Mouse (Mus musculus) left cerebral cortex, adult 8-10 months (tissue): ENCODE data around the gene Slc43a3. TPM values are rescaled to one million over a fixed set of nuclear protein-coding genes. Genes with fewer than 3 reads are reported as not detected.
"Not testable (repeated sequence)": the region's sequence is repeated elsewhere in the genome, so short reads cannot be mapped to it uniquely, and the experiment has no call there.

Experiments
- DNase-seq, 2 experiments: peaks; one replicate each; pipeline ENCODE4 v3.0.0; 2022; ENCODE audit warnings: low spot score in 2 of 2
- total RNA-seq, 4 experiments: library from RNA; stranded (reverse); gene quantifications; 2 replicates each; pipeline ENCODE4 v1.2.4; 2022

Gene Slc43a3
- total RNA-seq, result 1 to 10 TPM in 3 of 4 experiments, under 1 TPM in 1; 0.49 to 1.2 (median 1.0) TPM

GRCm38 (mm10) chr2:84936474-84937429, at the start of gene Slc43a3:
Slc43a3 (plus strand) TSS chr2:84936579.
- no peak for DNase-seq

- no peak for DNase-seq
Observed at GRCm38 (mm10) chr2:84886821-84887281, 49.5 kb upstream of the Slc43a3 start.

GRCm38 (mm10) chr2:84887411-84888271, 48.7 kb upstream of the Slc43a3 start:
- peak in 1 of 2 experiments; percentile 63 for DNase-seq

GRCm38 (mm10) chr2:84888657-84889315, 47.6 kb upstream of the Slc43a3 start:
- DNase-seq, result peak in 1 of 2 experiments; percentile 66

- DNase-seq, result peak in 1 of 2 experiments; percentile 63
Observed at GRCm38 (mm10) chr2:84889316-84890044, 46.9 kb upstream of the Slc43a3 start.

- DNase-seq, result peak in 1 of 2 experiments; percentile 64
Observed at GRCm38 (mm10) chr2:84890045-84890340, 46.4 kb upstream of the Slc43a3 start.

- DNase-seq, result no peak
Observed at GRCm38 (mm10) chr2:84893359-84893758, 43.0 kb upstream of the Slc43a3 start.

GRCm38 (mm10) chr2:84895495-84896198, 40.7 kb upstream of the Slc43a3 start:
- no peak for DNase-seq

GRCm38 (mm10) chr2:84896686-84897085, 39.7 kb upstream of the Slc43a3 start:
- not testable (repeated sequence) for DNase-seq

- DNase-seq, result no peak
Observed at GRCm38 (mm10) chr2:84912722-84913121, 23.7 kb upstream of the Slc43a3 start.

- no peak for DNase-seq
Observed at GRCm38 (mm10) chr2:84913881-84914280, 22.5 kb upstream of the Slc43a3 start.

- no peak for DNase-seq
Observed at GRCm38 (mm10) chr2:84915330-84915729, 21.0 kb upstream of the Slc43a3 start.

GRCm38 (mm10) chr2:84916548-84917320, 19.6 kb upstream of the Slc43a3 start:
- DNase-seq, result no peak

- no peak for DNase-seq
Observed at GRCm38 (mm10) chr2:84918188-84918587, 18.2 kb upstream of the Slc43a3 start.

- no peak for DNase-seq
Observed at GRCm38 (mm10) chr2:84919601-84920108, 16.7 kb upstream of the Slc43a3 start.

GRCm38 (mm10) chr2:84930186-84930585, 6.2 kb upstream of the Slc43a3 start:
- no peak for DNase-seq

GRCm38 (mm10) chr2:84933992-84934648, 2.3 kb upstream of the Slc43a3 start:
- no peak for DNase-seq

GRCm38 (mm10) chr2:84934649-84935007, 1.8 kb upstream of the Slc43a3 start:
- DNase-seq, result no peak

- DNase-seq, result no peak
Observed at GRCm38 (mm10) chr2:84935065-84935464, 1.3 kb upstream of the Slc43a3 start.
